In genomic region chr8:118565186-118565585, GRCm38 (mm10) we compare ENCODE assay signal across 14 mouse cellular contexts.
"Had no signal": no experiment of that assay in that cellular context is flagged by ENCODE, and none has a peak within 500 bp of the region (broad histone marks: within the 10 kb centered on the region; RNA-seq: fewer than 3 reads in every experiment).

No protein-coding gene starts in this region.

- H3K4me2 ChIP-seq: limb, embryonic 15.5 days; midbrain, embryonic 12.5 days; neural tube, embryonic 13.5 days; stomach, embryonic 15.5 days had no signal

- H3K4me1 ChIP-seq: midbrain, embryonic 12.5 days; stomach, embryonic 15.5 days had no signal

- H3K27ac ChIP-seq: limb, embryonic 15.5 days; liver, embryonic 14.5 days; midbrain, embryonic 12.5 days; neural tube, embryonic 13.5 days; stomach, embryonic 15.5 days had no signal

- H3K9me3 ChIP-seq: limb, embryonic 15.5 days; midbrain, embryonic 12.5 days; neural tube, embryonic 13.5 days; stomach, embryonic 15.5 days had no signal

- H3K4me3 ChIP-seq: limb, embryonic 15.5 days; midbrain, embryonic 12.5 days; neural tube, embryonic 13.5 days; stomach, embryonic 15.5 days had no signal

- H3K36me3 ChIP-seq: limb, embryonic 15.5 days; midbrain, embryonic 12.5 days; neural tube, embryonic 13.5 days; stomach, embryonic 15.5 days had no signal

- DNase-seq: kidney, postnatal 14 days; layer of hippocampus, adult 9-11 months; layer of hippocampus, postnatal 36 days; lung, adult 18-20 months; retina, postnatal 1 day; right cerebral cortex, postnatal 4 days; thymus, adult 2 months; thymus, postnatal 25 days had no signal

- H3K27me3 ChIP-seq: limb, embryonic 15.5 days; midbrain, embryonic 12.5 days; neural tube, embryonic 13.5 days; stomach, embryonic 15.5 days had no signal

- ATAC-seq: midbrain, embryonic 16.5 days had no signal

- H3K9ac ChIP-seq: limb, embryonic 15.5 days; liver, embryonic 14.5 days; midbrain, embryonic 12.5 days; neural tube, embryonic 13.5 days; stomach, embryonic 15.5 days had no signal
